Mouse (Mus musculus) ES-Bruce4 (cell line): ENCODE data around the gene Sel1l2. TPM values are rescaled to one million over a fixed set of nuclear protein-coding genes. Genes with fewer than 3 reads are reported as not detected.

Experiments used
- H3K27ac ChIP-seq: 2 replicates; pipeline ENCODE4 v1.5.1; 2012; ENCODE audit warnings: low read length, inconsistent platforms; ENCODE audit not compliant: insufficient read depth
- H3K27me3 ChIP-seq: 2 replicates; pipeline ENCODE4 v1.6.1; 2012; ENCODE audit warnings: mild to moderate bottlenecking, low read length, inconsistent platforms; ENCODE audit not compliant: control insufficient read depth, poor library complexity, insufficient read depth, severe bottlenecking
- H3K36me3 ChIP-seq: 2 replicates; pipeline ENCODE4 v1.6.1; 2012; ENCODE audit warnings: inconsistent platforms, mild to moderate bottlenecking, low read length, moderate library complexity; ENCODE audit not compliant: control insufficient read depth, poor library complexity, insufficient read depth, severe bottlenecking
- H3K4me1 ChIP-seq: one replicate; pipeline ENCODE4 v1.8.1; 2011; ENCODE audit warnings: low read length; ENCODE audit not compliant: control insufficient read depth, insufficient read depth
- H3K4me3 ChIP-seq: 2 replicates; pipeline ENCODE4 v1.5.1; 2011; ENCODE audit warnings: low read depth, mild to moderate bottlenecking, low read length
- H3K9ac ChIP-seq: 2 replicates; pipeline ENCODE4 v1.6.1; 2012; ENCODE audit warnings: low read depth, mild to moderate bottlenecking, inconsistent platforms; ENCODE audit not compliant: poor library complexity, severe bottlenecking
- H3K9me3 ChIP-seq: replicated peaks from 2 replicates; pipeline ENCODE4 v1.6.1; 2012; ENCODE audit warnings: mild to moderate bottlenecking, low read length, inconsistent platforms; ENCODE audit not compliant: control insufficient read depth, poor library complexity, insufficient read depth, severe bottlenecking
- CTCF ChIP-seq: IDR thresholded peaks from one replicate; pipeline ENCODE4 v1.8.1; 2011; ENCODE audit warnings: low read depth, low read length
- EP300 ChIP-seq: IDR thresholded peaks from 2 replicates; pipeline ENCODE4 v1.6.1; 2011; ENCODE audit warnings: low read depth, low read length; ENCODE audit not compliant: insufficient read depth
- POLR2A ChIP-seq: IDR thresholded peaks from one replicate; pipeline ENCODE4 v1.8.1; 2011; ENCODE audit warnings: low read length; ENCODE audit not compliant: insufficient read depth
- polyA plus RNA-seq: library from polyadenylated mRNA; stranded (reverse); fragments of >200 nt; gene quantifications from 2 replicates; pipeline ENCODE4 v1.2.4, GENCODE M21; 2011; ENCODE audit warnings: low read depth; ENCODE audit not compliant: missing spikeins, insufficient read depth, insufficient read length

The Sel1l2 gene
- polyA plus RNA-seq, 1 experiment, result not detected

DNA sequence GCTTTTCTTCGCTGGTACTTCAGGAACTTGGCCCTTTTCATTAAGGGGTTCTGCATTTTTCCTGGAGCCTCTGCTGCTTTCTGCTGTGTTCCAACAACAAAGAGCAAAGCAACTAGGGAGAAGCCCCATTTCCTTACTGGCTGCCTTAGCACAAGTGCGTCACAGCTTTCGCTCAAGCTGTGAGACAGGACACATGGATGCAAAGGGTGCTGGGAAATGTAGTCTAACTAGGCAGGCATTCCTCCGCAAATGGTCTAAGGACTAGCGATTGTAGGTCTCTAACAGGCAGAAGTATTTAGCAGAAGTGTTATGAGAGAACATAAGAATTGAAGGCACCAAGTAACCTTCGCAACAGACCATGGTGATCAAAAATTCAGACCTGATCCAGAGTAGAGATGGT is 152.3 kb downstream of the Sel1l2 start:
- Histone ChIP-seq H3K27ac (no peak overlapping the region), H3K4me3 (no peak overlapping the region), H3K9me3 (no peaks in the 10 kb centered on the region), H3K4me1 (no peaks in the 10 kb centered on the region), H3K27me3 (no peaks in the 10 kb centered on the region), H3K36me3 (no peaks in the 10 kb centered on the region), H3K9ac (no peak overlapping the region)
- TF ChIP-seq CTCF (no peak), POLR2A (no peak), EP300 (no peak)

DNA sequence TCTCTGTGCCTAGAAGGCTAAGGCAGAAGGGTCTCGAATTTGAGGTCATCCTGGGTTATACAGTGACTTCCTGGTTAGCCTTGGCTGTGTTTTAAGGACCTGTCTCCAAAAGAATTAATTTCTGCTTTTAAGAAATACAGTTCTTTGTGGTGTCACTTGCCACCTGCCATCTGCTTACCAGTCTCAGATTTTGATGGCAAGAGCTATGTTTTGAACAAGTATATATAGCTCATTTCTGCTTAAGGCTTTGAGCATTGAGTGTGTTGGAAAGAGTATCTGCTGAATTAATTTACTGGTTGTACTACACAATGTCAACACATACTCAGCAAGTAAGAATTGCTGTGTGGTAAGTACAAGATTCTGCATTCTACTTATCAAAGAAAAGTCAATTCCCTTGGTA is 159.2 kb downstream of the Sel1l2 start:
- Histone ChIP-seq H3K9me3 (peaks cover 10% of the 10 kb centered on the region), H3K9ac (no peak overlapping the region), H3K36me3 (no peaks in the 10 kb centered on the region), H3K4me3 (no peak overlapping the region), H3K27ac (no peak overlapping the region), H3K27me3 (no peaks in the 10 kb centered on the region), H3K4me1 (no peaks in the 10 kb centered on the region)
- TF ChIP-seq CTCF (no peak), EP300 (no peak), POLR2A (no peak)

DNA sequence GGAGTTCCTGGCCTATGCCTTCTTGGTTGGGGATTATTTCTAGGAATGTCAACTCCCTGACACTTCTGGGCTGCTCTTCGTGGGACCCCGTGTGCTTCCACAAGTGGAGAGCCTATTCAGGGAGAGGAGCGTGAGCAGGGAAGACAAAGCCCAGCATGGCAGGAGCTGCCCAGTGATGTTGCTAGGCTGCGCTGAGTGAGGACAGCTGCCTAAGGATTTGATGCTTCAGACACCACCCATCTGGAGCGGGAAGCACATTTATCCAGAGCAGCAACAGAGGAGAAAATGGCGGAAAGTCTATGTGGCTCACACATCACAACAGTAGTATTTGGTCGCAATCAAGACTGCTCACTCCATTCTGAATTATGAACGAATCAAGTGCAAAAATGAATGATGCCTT is 169.2 kb downstream of the Sel1l2 start:
- Histone ChIP-seq H3K27ac (no peak overlapping the region), H3K9me3 (no peaks in the 10 kb centered on the region), H3K4me1 (no peaks in the 10 kb centered on the region), H3K27me3 (no peaks in the 10 kb centered on the region), H3K36me3 (no peaks in the 10 kb centered on the region), H3K4me3 (no peak overlapping the region), H3K9ac (no peak overlapping the region)
- TF ChIP-seq POLR2A (no peak), CTCF (no peak), EP300 (no peak)

DNA sequence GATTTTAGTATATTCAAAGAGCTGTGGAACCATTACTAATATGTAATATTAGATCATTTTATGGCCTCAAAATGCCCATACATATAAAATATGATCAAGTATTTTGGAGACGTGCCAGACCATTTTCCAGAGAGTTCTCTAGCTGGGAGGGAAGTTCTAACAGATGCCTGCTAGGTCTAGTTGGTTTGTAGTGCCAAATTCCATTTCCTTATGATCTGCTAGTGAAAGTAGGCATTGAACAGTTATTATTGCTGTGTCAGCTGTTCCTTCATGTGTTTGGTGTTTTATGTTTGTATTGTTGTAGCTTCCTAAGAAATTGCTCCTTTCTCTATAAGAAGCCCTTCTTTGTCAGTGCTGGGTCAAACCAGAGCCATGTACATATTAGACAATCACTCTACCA is 173.5 kb downstream of the Sel1l2 start:
- Histone ChIP-seq H3K27ac (no peak overlapping the region), H3K9me3 (no peaks in the 10 kb centered on the region), H3K27me3 (no peaks in the 10 kb centered on the region), H3K4me3 (no peak overlapping the region), H3K36me3 (no peaks in the 10 kb centered on the region), H3K9ac (no peak overlapping the region), H3K4me1 (no peaks in the 10 kb centered on the region)
- TF ChIP-seq POLR2A, result no peak
- TF ChIP-seq EP300, result no peak
- TF ChIP-seq CTCF, result no peak

DNA sequence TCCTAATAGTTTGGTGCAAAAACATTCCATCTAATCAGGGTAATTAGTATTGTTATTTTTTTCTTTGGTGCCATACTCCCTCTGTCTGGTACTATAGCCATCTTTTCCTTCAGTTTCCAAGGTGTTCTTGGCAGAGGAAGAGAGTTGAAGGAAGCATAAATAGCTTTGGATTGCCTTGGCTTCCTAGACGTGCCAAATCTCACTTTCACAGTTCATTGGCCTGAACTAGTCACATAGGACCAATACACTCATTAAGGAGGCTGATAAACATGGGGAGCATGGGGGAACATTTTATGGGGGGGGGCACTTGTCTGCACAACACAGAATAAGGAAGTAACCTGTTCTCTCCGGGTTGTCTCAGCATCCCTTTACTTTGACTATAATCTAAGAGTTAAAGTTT is 174.1 kb downstream of the Sel1l2 start:
- Histone ChIP-seq H3K4me1 (no peaks in the 10 kb centered on the region), H3K27ac (no peak overlapping the region), H3K9ac (no peak overlapping the region), H3K27me3 (no peaks in the 10 kb centered on the region), H3K4me3 (no peak overlapping the region), H3K9me3 (no peaks in the 10 kb centered on the region), H3K36me3 (no peaks in the 10 kb centered on the region)
- TF ChIP-seq POLR2A (no peak), CTCF (no peak), EP300 (no peak)

DNA sequence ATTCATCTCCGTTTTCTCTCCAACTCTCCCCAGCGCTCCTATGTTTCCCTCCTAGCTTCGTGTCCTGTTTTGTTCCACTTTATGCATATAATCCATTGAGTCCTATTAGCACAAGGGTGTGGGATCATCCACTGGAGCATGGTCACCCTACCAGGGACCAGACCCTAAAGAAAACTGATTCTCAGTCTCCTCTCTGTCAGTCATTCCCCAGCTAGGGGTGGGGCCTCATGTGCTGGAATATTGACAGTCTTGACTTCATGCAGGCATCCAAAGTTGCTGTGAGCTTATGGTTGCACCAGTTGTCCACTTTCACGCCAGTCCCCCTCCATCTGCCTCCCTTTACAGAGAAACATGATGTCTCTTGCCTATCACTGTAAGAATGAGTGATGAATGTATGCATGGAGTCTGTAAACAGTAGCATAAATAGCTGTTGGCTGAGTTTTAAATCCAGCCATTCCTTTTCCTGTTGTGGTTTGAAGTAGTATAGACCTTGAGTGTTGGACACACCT is 174.9 kb downstream of the Sel1l2 start:
- no peak overlapping the region for H3K27ac ChIP-seq
- H3K36me3 ChIP-seq, result no peaks in the 10 kb centered on the region
- no peak overlapping the region for H3K4me3 ChIP-seq
- no peak for TF ChIP-seq POLR2A
- TF ChIP-seq CTCF, result no peak
- no peak for TF ChIP-seq EP300
- no peaks in the 10 kb centered on the region for H3K9me3 ChIP-seq
- no peaks in the 10 kb centered on the region for H3K4me1 ChIP-seq
- no peaks in the 10 kb centered on the region for H3K27me3 ChIP-seq
- no peak overlapping the region for H3K9ac ChIP-seq
